Mouse (Mus musculus) megakaryocyte progenitor cell, adult 5-6 weeks (primary cell): ENCODE data around the gene Prg3. TPM values are rescaled to one million over a fixed set of nuclear protein-coding genes. Genes with fewer than 3 reads are reported as not detected.

Source experiments
- ATAC-seq: replicated peaks from 2 replicates; pipeline ENCODE4 v1.8.0; 2016; ENCODE audit warnings: mild to moderate bottlenecking, moderate TSS enrichment, inconsistent platforms; ENCODE audit not compliant: poor library complexity
- total RNA-seq, 2 experiments: library from RNA; stranded (forward) in 1 of 2; stranded (reverse) in 1 of 2; fragments of 157-497, 149-512 nt in 1 of 2; fragments of 200-1000 nt in 1 of 2; gene quantifications; 2 replicates each; pipeline versions ENCODE4 v1.2.3 to v1.2.4; 2015 to 2017

Prg3 gene
- total RNA-seq, 2 experiments from 2014 or later: 8.4 to 16.4 TPM

GRCm38 (mm10) chr2:84975580-84975979, 12.4 kb upstream of the Prg3 start:
- ATAC-seq: 0 out of 2 replicates have a peak, but pooled peaks have one; percentile 29

- ATAC-seq: peak; percentile 54
Measured at GRCm38 (mm10) chr2:84980188-84980587, 7.8 kb upstream of the Prg3 start, which contains the start of gene Prg2. Prg2 (plus strand) TSS chr2:84980461.

- peak; percentile 13 for ATAC-seq
Measured at GRCm38 (mm10) chr2:84996376-84996775, 8.4 kb downstream of the Prg3 start.

DNA sequence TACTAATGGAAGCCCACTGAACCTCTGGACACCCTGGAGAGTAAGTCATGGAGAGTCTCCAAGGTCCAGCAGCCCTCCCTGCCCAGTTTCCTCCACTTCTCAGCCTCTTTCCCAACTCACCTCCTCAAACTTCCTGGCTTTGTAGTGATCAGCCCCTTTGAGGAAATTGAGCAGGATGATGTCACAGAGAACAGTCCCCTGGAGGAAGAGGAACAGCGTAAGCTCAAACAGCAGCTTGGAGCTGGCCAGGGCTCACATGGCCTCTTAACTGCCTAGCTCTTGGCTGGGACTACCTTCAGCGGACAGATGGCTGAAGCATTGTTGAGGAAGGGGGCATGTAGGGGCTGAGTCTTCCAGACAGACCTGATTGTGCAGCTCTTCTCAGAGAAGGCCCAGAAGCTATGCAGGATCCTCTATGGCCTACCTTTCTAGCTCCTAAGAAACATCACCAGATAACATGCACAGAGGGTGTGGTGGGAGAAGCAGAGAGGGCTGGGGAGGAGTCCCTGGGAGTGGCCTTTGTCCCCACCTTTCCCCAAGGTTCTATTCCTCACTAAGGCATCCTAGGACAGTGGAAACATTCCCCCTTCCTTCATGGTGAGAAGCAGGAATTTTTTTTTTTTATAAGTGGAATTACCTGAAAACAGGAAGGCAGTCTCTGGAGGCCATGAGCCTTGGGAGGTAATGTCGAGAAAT, 11.6 kb downstream of the Prg3 start:
- peak; percentile 86 for ATAC-seq

- no peak for ATAC-seq
Measured at GRCm38 (mm10) chr2:85001497-85001896, 13.5 kb downstream of the Prg3 start.

DNA sequence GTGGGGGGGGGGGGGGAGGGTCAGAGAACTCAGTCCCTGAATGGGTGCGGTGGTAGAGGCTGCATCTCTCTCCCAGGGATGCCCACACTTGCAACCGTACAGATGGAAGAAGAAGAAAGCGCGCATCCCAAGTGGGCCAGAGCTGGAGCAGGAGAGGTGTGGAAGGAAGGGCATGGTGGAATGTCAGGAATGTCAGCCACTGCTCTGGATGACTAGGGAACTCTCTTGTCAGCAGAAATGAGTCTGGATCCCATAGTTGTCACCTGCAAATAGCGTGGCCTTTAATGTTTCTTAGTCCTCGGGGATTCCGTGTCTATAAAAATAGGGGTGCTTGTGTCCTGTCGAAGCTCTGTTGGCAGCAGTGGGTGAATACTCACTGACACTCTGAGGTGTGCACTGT, 14.6 kb downstream of the Prg3 start:
- ATAC-seq: no peak

DNA sequence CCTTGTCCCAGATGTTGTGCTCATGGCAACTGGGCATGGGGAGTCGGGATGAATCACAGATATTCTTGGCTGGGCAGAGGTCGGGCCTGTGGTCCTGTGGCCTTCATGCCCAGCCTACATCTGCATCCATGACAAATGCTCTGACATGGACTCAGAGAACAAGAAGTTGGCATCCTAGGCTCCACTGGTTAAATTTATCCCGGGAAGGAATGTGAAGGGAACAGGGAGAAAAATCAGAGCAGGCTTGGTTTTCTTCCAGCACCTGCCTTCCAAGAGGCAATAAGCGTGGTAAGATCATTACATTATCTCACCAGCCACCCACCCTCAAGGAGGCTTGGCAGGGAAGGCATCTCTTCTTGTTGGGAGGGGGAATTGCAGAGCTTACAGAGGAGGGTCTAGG, 16.3 kb downstream of the Prg3 start:
- ATAC-seq: no peak

DNA sequence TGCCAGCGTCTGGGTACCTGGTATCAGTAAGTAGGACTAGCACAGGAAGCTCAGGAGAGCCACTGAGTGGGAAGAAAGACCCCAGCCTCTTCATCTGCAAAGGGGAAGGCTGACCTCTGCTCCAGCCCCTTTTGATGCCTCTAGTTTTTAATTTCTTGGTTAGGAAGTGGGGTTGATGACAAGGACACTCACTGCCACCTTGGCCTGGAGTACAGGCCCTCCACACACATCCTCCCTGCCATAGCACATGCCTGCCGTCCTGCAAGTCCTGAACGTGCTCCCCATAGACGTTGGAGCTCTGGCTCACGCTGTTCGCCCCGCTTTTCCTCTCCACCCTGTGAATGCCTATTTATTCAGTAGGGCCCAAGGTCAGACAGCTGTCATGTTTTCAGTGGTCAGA, 18.6 kb downstream of the Prg3 start:
- no peak for ATAC-seq

DNA sequence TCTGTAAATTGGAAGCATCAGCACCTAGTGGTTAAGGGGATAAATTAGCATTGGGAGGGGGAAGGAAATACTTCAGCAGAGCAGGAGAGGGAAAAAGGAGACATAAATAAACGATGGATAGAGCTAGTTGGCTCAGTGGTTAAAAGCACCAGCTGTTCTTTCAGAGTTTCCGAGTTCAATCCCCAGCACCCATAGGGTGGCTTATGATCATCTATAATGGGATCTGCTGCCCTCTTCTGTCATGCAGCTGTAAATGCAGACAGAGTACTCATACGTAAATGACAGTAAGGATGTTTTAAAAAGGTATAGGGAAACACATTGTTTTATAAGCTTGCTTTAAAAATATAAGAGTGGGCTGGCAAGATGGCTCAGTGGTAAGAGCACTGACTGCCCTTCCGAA, 19.7 kb downstream of the Prg3 start:
- ATAC-seq: peak; percentile 67

DNA sequence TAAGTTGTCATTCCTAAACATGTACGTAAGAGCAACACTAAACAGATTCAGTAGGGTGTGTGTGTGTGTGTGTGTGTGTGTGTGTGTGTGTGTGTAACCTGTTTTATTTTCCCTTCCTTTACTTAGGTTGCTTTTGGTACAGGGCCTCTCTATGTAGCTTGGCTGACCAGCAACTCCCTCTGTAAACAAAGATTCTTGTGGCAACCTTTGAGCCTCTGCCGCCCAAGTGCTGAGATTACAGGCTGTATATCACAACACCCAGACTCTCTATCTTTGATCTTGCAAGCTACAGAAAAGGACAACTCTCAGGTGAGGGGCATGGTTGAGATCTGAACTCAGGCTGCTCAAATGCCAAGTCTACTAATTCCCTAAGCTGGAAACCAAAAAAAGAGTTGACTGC, 21.2 kb downstream of the Prg3 start:
- ATAC-seq: no peak

DNA sequence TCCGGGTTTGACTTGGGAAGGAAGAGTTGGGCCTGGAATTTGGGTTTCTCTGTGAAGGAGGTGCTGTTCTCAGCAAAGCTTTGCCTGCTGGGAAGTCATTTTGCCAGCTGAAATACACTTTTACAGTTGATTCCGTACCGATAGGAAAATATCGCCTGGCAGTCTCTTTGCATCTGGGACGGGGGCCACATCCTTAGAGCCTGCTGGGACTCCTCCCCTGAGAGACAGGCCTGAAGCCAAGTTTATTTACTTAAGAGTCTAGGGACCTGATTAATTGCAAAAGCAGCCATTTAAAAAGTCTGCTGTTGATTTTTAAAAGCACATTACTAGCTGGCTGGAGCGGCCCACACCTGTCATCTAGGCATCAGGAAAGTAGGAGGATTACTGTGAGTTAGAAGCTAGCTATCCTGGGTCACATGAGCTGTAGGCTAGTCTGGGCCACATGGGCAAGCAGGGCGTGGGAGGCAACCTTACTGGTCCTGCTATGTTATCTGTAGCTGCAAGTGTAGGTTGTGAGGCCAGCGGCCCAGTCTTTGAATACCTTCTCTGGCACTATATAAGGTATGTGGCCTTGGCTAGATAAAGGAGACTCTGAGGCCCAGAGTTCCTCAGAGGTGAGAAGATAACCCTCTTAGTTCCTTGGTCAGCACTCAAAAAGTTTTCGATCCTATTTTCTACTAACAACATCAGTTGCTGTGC, 24.0 kb downstream of the Prg3 start:
- ATAC-seq: peak; percentile 70

DNA sequence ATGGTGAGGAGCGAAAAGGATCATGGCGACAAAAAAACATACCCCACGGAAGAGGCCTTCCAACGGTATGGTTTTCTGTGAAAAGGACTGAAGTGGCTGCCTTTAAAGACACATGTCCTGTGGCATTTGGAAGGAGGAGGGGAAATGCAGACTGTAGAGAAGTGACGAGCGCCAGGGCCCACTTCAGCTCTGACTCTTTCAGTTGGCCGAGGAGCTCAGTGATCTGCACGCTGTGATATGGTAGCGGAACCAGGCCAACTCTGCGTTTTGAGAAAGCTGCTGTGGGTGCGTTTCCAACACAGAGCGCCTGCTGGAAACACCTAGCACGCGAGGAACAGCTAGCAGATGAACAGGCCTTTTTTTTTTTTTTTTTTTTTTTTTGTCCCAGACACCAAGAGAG, 24.7 kb downstream of the Prg3 start:
- ATAC-seq: peak; percentile 51

GRCm38 (mm10) chr2:85013826-85014587, 26.0 kb downstream of the Prg3 start:
- 0 out of 2 replicates have a peak, but pooled peaks have one; percentile 4 for ATAC-seq

DNA sequence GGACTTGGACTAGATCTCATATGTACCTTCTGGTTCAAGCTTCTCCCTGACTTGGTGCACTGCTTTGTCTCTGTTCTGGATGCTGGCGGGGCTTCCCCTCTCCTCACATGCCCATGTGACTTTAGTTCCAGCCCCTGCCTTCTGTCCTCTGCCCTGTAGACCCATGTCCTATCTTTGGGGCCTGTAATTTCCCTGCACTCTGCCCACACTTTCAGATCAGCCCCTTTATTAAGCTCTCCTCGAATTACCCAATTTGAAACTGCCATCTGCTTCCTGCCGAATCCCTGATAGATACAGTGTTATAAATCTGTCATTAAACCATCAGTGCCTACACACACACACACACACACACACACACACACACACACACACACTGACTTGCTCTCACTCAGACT, 26.6 kb downstream of the Prg3 start:
- ATAC-seq: peak; percentile 44

DNA sequence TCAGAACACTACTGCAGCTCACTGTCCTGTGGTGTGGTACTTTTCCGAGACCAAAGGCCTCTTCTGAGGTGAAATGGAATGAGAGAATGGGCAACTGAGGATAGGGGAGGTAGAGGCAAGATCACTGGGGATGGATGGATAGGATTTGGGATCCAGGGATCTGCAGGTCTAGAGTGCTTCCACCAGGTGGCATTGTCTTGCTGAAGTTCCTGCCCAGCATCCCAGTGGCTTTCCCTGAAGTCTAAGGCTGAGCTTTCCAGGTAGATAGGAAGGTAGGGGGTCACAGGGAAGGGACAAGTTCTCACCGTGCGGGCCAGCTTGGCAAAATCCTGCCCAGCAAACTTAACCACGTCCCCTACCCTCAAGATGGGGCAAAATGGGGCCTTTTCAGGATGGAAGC, 34.0 kb downstream of the Prg3 start:
- no peak; the same call in 1 of the 2 replicates for ATAC-seq

DNA sequence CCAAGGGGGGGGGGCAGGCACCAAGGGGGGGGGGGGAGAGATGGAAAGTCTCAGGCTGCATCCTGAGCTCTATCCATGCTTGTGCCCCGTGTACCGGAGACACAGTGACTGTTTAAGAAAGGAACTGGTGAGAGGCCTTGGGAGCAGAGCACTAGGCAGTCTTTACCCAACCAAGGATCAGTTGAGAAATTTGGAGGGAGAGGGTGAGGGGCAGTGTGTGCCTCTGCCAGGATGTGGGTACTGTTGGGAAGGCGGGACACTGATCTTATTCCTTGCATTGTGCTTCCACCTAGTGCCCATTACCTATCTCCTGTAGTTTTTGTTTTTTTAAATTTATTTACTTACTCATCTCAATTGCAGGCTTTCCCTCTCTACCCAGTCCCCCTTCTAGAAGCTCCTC, 38.2 kb downstream of the Prg3 start:
- ATAC-seq: peak; percentile 60

GRCm38 (mm10) chr2:85027281-85027680, 39.3 kb downstream of the Prg3 start:
- ATAC-seq: peak; percentile 75

DNA sequence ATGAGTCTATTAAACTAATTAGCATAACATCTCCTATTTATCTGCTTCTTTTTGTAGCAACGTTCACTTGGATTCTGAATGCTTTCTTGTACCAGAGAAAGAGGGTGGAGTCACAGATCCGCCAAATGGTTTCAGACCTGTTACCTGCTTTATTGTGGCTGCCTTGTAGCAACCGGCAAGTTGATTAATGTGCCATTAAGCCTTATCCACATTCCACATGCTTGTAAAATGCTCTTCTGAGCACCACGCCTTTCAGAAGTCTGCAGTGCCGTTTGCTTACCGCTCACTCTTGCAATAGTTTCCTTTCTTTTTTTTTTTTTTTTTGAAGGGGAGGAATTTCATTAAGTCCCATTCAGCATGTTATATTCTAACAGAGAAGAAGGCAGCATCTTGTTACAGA, 41.9 kb downstream of the Prg3 start:
- ATAC-seq: no peak

DNA sequence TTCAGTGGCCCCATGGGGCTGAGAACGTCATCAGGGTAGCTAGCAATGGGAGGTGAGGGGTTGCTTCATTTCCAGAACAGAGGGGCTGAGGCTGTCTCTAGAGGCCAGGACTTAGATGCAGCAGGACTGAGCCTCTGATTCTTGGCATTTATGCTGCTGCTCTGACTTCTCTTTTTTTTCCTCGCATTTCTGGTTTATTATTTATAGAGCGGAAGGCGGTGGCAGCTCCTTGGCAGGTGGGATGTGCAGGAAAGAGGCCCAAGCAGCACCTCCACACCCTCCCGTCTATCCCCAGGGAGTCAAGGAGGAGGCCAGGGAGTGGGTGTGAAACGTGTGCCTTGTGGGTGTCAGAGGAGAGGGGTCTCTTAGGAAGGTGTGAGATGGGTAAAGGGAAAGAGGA, 43.0 kb downstream of the Prg3 start:
- no peak for ATAC-seq

GRCm38 (mm10) chr2:85033121-85033520, 45.1 kb downstream of the Prg3 start:
- ATAC-seq: no peak

DNA sequence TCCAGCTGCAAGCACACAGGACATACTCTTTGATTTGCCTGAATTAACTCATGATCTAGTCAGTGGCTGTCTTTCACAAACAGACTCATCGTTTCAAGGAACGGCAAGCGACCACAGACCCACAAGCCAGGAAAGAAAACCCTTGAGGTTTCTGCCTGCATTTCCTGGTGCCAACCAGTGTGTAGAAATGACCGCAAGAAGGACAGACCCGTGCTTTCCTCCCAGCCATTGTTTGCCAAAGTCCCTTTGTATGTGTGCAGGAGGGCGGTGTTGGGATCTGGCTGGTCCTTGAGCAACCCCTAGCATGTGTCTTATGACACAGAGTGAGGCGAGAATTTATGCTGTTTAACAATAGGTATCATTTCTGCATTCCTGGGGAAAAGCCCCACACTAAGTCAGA, 46.2 kb downstream of the Prg3 start:
- ATAC-seq: peak; percentile 56
